Mouse (Mus musculus) forebrain, embryonic 15.5 days (tissue): Measurements from ENCODE around the gene Dlg5. TPM values are rescaled to one million over a fixed set of nuclear protein-coding genes. Genes with fewer than 3 reads are reported as not detected.

Experiments used
- ATAC-seq: fragments of 200-750 bp; cut with Nextera tagmentation; replicated peaks from 2 replicates; pipeline ENCODE4 v1.8.0; 2017; ENCODE audit warnings: mild to moderate bottlenecking, moderate TSS enrichment, moderate library complexity
- H3K27ac ChIP-seq: fragments of 300-500 bp; sonication (generic); replicated peaks from 2 replicates; pipeline ENCODE4 v1.5.1; 2015; ENCODE audit warnings: mild to moderate bottlenecking, inconsistent platforms
- H3K27me3 ChIP-seq: fragments of 300-500 bp; sonication (generic); 2 replicates; pipeline ENCODE4 v1.6.1; 2015; ENCODE audit warnings: inconsistent platforms
- H3K36me3 ChIP-seq: fragments of 300-500 bp; sonication (generic); 2 replicates; pipeline ENCODE4 v1.6.1; 2015; ENCODE audit warnings: mild to moderate bottlenecking, inconsistent platforms
- H3K4me1 ChIP-seq: fragments of 300-500 bp; sonication (generic); 2 replicates; pipeline ENCODE4 v1.6.1; 2015; ENCODE audit warnings: inconsistent platforms
- H3K4me2 ChIP-seq: fragments of 300-500 bp; sonication (generic); replicated peaks from 2 replicates; pipeline ENCODE4 v1.6.1; 2015; ENCODE audit warnings: mild to moderate bottlenecking, inconsistent platforms
- H3K4me3 ChIP-seq: fragments of 300-500 bp; sonication (generic); 2 replicates; pipeline ENCODE4 v1.5.1; 2015; ENCODE audit warnings: mild to moderate bottlenecking, inconsistent platforms
- H3K9ac ChIP-seq: fragments of 300-500 bp; sonication (generic); replicated peaks from 2 replicates; pipeline ENCODE4 v1.6.1; 2015; ENCODE audit warnings: mild to moderate bottlenecking, inconsistent platforms
- H3K9me3 ChIP-seq: fragments of 300-500 bp; sonication (generic); 2 replicates; pipeline ENCODE4 v1.6.1; 2016; ENCODE audit warnings: inconsistent platforms
- WGBS: fragments of 180-500 bp; shearing (Covaris S2); methylation state at CpG from one replicate; pipeline ENCODE4 v1.1.7; 2015; ENCODE audit warnings: mixed read lengths; 5-methylcytosine and 5-hydroxymethylcytosine counted together
- microRNA-seq: library from miRNA; unstranded; fragments of <30 nt; microRNA quantifications from one replicate; pipeline ENCODE4, GENCODE M21; 2016
- polyA plus RNA-seq: library from polyadenylated mRNA; unstranded; fragments of >200 nt; fragmentation: Nextera tagmentation; extraction: Ambion mirVana; gene quantifications from 2 replicates; pipeline ENCODE4 v1.2.1, GENCODE M21; 2015

Gene Dlg5
- polyA plus RNA-seq, 1 experiment from 2014 or later = 17.3 TPM

GRCm38 (mm10) chr14:24092391-24092790, 153.3 kb downstream of the Dlg5 start:
- Histone ChIP-seq H3K27me3 (no peaks in the 10 kb centered on the region), H3K4me1 (no peaks in the 10 kb centered on the region), H3K9me3 (no peaks in the 10 kb centered on the region), H3K9ac (no peak overlapping the region), H3K4me2 (no peak overlapping the region), H3K36me3 (no peaks in the 10 kb centered on the region), H3K27ac (no peak overlapping the region), H3K4me3 (no peak overlapping the region)
- no peak for ATAC-seq
- WGBS = 79% methylated on average over 3 of the region's 3 CpGs

- Histone ChIP-seq H3K36me3 (no peaks in the 10 kb centered on the region), H3K27me3 (no peaks in the 10 kb centered on the region), H3K4me3 (no peak overlapping the region), H3K27ac (no peak overlapping the region), H3K9me3 (no peaks in the 10 kb centered on the region), H3K9ac (no peak overlapping the region), H3K4me2 (no peak overlapping the region), H3K4me1 (no peaks in the 10 kb centered on the region)
- WGBS = 76% methylated on average over 1 of the region's 1 CpGs
- no peak for ATAC-seq
These were observed 154.9 kb downstream of the Dlg5 start for GRCm38 (mm10) chr14:24090790-24091189.

DNA sequence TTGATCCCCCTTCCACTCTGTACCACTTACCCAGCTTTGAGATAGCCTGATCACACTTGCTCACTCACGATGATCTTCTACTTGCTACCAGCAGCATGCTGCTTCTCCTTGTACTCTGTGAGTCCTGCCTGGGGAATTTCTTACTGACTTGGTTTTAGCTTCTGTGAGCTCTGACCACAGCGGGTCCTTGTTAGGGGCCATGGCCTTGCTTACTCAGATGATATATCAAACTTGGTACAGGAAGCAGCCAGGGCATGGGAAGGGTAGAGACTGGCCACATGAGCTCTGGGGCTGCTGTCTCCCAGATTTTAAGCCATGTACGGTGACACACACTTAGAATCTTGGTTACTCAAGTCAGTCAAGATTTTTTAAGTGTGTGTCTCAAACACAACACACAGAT, 156.5 kb downstream of the Dlg5 start:
- Histone ChIP-seq H3K36me3 (no peaks in the 10 kb centered on the region), H3K4me2 (no peak overlapping the region), H3K27me3 (no peaks in the 10 kb centered on the region), H3K4me3 (no peak overlapping the region), H3K27ac (no peak overlapping the region), H3K9me3 (no peaks in the 10 kb centered on the region), H3K4me1 (no peaks in the 10 kb centered on the region), H3K9ac (no peak overlapping the region)
- 90% methylated on average over 3 of the region's 3 CpGs for WGBS
- ATAC-seq = no peak

- Histone ChIP-seq H3K9me3 (no peaks in the 10 kb centered on the region), H3K4me3 (no peak overlapping the region), H3K4me2 (no peak overlapping the region), H3K36me3 (no peaks in the 10 kb centered on the region), H3K27ac (no peak overlapping the region), H3K4me1 (no peaks in the 10 kb centered on the region), H3K9ac (no peak overlapping the region), H3K27me3 (no peaks in the 10 kb centered on the region)
- no peak for ATAC-seq
- 88% methylated on average over 3 of the region's 3 CpGs for WGBS
These were observed 158.3 kb downstream of the Dlg5 start for GRCm38 (mm10) chr14:24087430-24087829.

- Histone ChIP-seq H3K4me2 (no peak overlapping the region), H3K4me1 (no peaks in the 10 kb centered on the region), H3K36me3 (no peaks in the 10 kb centered on the region), H3K9me3 (no peaks in the 10 kb centered on the region), H3K27me3 (no peaks in the 10 kb centered on the region), H3K27ac (no peak overlapping the region), H3K9ac (no peak overlapping the region), H3K4me3 (no peak overlapping the region)
- no peak for ATAC-seq
- WGBS = 79% methylated on average over 5 of the region's 5 CpGs
These were observed 159.2 kb downstream of the Dlg5 start for GRCm38 (mm10) chr14:24086481-24086880.

Small RNAs within 50 kb of the gene (microRNA-seq; reads per million reads assigned to microRNA genes)
- gene Mir7210 = not detected

Other genes with a start within 250 kb of the Dlg5 start
- 8.2 and 9.0 TPM in 2 replicates for gene Kcnma1, start 231.4 kb downstream of the Dlg5 start, polyA plus RNA-seq
- gene E330034G19Rik, start 47.3 kb upstream of the Dlg5 start, polyA plus RNA-seq = not detected in 2 replicates
- 20.5 and 22.6 TPM in 2 replicates for gene Polr3a, start 241.1 kb upstream of the Dlg5 start, polyA plus RNA-seq
- 563 and 611 TPM in 2 replicates for gene Rps24, start 241.2 kb upstream of the Dlg5 start, polyA plus RNA-seq